Mouse (Mus musculus) cortical plate, adult 2 months (tissue): ENCODE measurements around the gene Cep135.

Experiments used
- CTCF ChIP-seq: fragments of 200-500 bp; IDR thresholded peaks from 2 replicates; pipeline ENCODE4 v1.5.1; 2011; ENCODE audit warnings: mild to moderate bottlenecking, control low read depth, low read length; ENCODE audit not compliant: insufficient read depth; ENCODE audit errors: extremely low read depth
- POLR2A ChIP-seq: fragments of 200-500 bp; IDR thresholded peaks from 2 replicates; pipeline ENCODE4 v1.6.1; 2011; ENCODE audit warnings: mild to moderate bottlenecking, low read length, control low read depth; ENCODE audit not compliant: insufficient read depth; ENCODE audit errors: extremely low read depth

DNA sequence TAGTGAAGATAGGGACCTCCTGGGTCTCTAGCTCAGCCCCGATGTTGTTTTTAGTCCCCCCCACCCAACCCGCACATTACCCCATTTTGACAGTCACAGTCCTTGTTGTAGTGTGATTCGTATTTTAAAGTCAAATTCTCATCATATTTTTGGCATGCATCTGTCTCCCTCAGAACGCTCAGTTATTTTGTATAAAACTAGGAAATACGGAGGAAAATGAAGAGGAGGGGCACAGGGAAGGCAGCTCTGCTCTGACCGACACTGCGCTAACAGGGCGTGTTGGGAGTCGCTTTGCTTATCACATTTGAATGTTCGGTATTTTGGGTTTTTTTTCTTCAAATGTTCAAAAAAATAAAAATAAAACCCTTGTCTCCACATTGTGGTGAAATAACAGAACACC is 81.7 kb downstream of the Cep135 start:
- TF ChIP-seq POLR2A (no peak), CTCF (no peak)
